Mouse (Mus musculus) CD4-positive naive resting alpha-beta T cell, adult 57 days (primary cell): ENCODE results near the gene Gpr45. TPM values are rescaled to one million over a fixed set of nuclear protein-coding genes. Genes with fewer than 3 reads are reported as not detected.

Experiments used
- total RNA-seq: library from RNA; stranded (reverse); gene quantifications from one replicate; pipeline ENCODE4 v1.2.4, GENCODE M21; 2023

Gpr45 gene
- total RNA-seq: not detected

GRCm38 (mm10) chr1:42952734-42953481 is at the start of gene Gpr45:
Gene Gpr45, plus strand, starts transcription at chr1:42952872.

Other genes with a start within 250 kb of the Gpr45 start
- 58.9 TPM for gene Mrps9, start 101.6 kb upstream of the Gpr45 start, total RNA-seq
- 30.0 TPM for gene Tgfbrap1, start 145.8 kb downstream of the Gpr45 start, total RNA-seq
- 8.5 TPM for gene AI597479, start 145.8 kb downstream of the Gpr45 start, total RNA-seq
- 3.2 TPM for gene Fhl2, start 244.1 kb downstream of the Gpr45 start, total RNA-seq